16 mouse cellular contexts compared by ENCODE assay signal in genomic region chr2:168642187-168642586, GRCm38 (mm10). TPM values are rescaled to one million over a fixed set of nuclear protein-coding genes. Genes with fewer than 3 reads are reported as not detected.
DNase-seq lines count a peak whose midpoint lies in the region; ATAC-seq lines count a peak whose summit lies in the region.
"Had no signal": no experiment of that assay in that cellular context is flagged by ENCODE, and none has a peak within 500 bp of the region (broad histone marks: within the 10 kb centered on the region; RNA-seq: fewer than 3 reads in every experiment).

No protein-coding gene starts in this region.

- peak; percentile 71 for DNase-seq in forebrain, embryonic 14.5 days (ENCODE audit: low spot score)
- no peak for DNase-seq in cerebellum, adult 8-10 months
- DNase-seq in urinary bladder, postnatal 4 days (ENCODE audit: low spot score in 2 of 2) = no peak
- DNase-seq in cerebellum, postnatal 36 days = no peak
- DNase-seq: adrenal gland, adult 8-10 months; cerebellum, adult 9-10 months; embryo, embryonic 11 days; heart, adult 18-20 months; lung, postnatal 14 days had no signal

- peaks cover 24% of the 10 kb centered on the region for H3K4me1 ChIP-seq in embryonic facial prominence, embryonic 13.5 days
- H3K4me1 ChIP-seq in forebrain, embryonic 14.5 days (ENCODE audit: control insufficient read depth, insufficient read depth, low read length) = no peaks in the 10 kb centered on the region
- H3K4me1 ChIP-seq in hindbrain, embryonic 15.5 days (replicated peaks) = no peaks in the 10 kb centered on the region
- H3K4me1 ChIP-seq in midbrain, embryonic 16.5 days (ENCODE audit: control insufficient read depth, insufficient read depth, low read length) = peaks cover 3% of the 10 kb centered on the region; the same call in 1 of the 2 replicates

- WGBS in embryonic facial prominence, embryonic 13.5 days = 64% methylated on average over 11 of the region's 11 CpGs
- 15% methylated on average over 11 of the region's 11 CpGs for WGBS in forebrain, embryonic 14.5 days
- 47% methylated on average over 11 of the region's 11 CpGs for WGBS in hindbrain, embryonic 15.5 days
- WGBS in midbrain, embryonic 16.5 days = 19% methylated on average over 11 of the region's 11 CpGs

- H3K9ac ChIP-seq in embryonic facial prominence, embryonic 13.5 days = no peak overlapping the region
- H3K9ac ChIP-seq in forebrain, embryonic 14.5 days (ENCODE audit: low read length) = no peak overlapping the region
- H3K9ac ChIP-seq in hindbrain, embryonic 15.5 days = no peak overlapping the region
- no peak overlapping the region for H3K9ac ChIP-seq in midbrain, embryonic 16.5 days (ENCODE audit: low read depth, low read length)
- H3K9ac ChIP-seq: limb, embryonic 12.5 days; liver, embryonic 14.5 days; neural tube, embryonic 12.5 days had no signal

- no peaks in the 10 kb centered on the region for H3K9me3 ChIP-seq in embryonic facial prominence, embryonic 13.5 days
- H3K9me3 ChIP-seq in forebrain, embryonic 14.5 days (replicated peaks; ENCODE audit: control insufficient read depth, low read length) = no peaks in the 10 kb centered on the region
- no peaks in the 10 kb centered on the region for H3K9me3 ChIP-seq in hindbrain, embryonic 15.5 days
- no peaks in the 10 kb centered on the region for H3K9me3 ChIP-seq in midbrain, embryonic 16.5 days (replicated peaks; ENCODE audit: control insufficient read depth, low read length, poor library complexity, severe bottlenecking)
- H3K9me3 ChIP-seq: limb, embryonic 12.5 days; neural tube, embryonic 12.5 days had no signal

- H3K27ac ChIP-seq in embryonic facial prominence, embryonic 13.5 days = 0 out of 2 replicates have a peak overlapping the region, but pooled peaks have one; percentile 4
- H3K27ac ChIP-seq in forebrain, embryonic 14.5 days (ENCODE audit: low read depth, low read length) = peak overlapping the region; percentile 60; the same call in 1 of the 2 replicates
- H3K27ac ChIP-seq in hindbrain, embryonic 15.5 days (replicated peaks) = 0 out of 2 replicates have a peak overlapping the region, but pooled peaks have one; percentile 9
- H3K27ac ChIP-seq in midbrain, embryonic 16.5 days (ENCODE audit: low read length) = no peak overlapping the region; the same call in 1 of the 2 replicates
- H3K27ac ChIP-seq: limb, embryonic 12.5 days; liver, embryonic 14.5 days; neural tube, embryonic 12.5 days had no signal

- H3K4me3 ChIP-seq in embryonic facial prominence, embryonic 13.5 days = no peak overlapping the region
- H3K4me3 ChIP-seq in forebrain, embryonic 14.5 days (ENCODE audit: low read depth, low read length) = no peak overlapping the region
- H3K4me3 ChIP-seq in hindbrain, embryonic 15.5 days = no peak overlapping the region
- H3K4me3 ChIP-seq in midbrain, embryonic 16.5 days (ENCODE audit: low read depth, low read length) = no peak overlapping the region
- H3K4me3 ChIP-seq: erythroblast, embryonic 14.5 days; limb, embryonic 12.5 days; neural tube, embryonic 12.5 days had no signal

- peaks cover 58% of the 10 kb centered on the region for H3K36me3 ChIP-seq in embryonic facial prominence, embryonic 13.5 days
- H3K36me3 ChIP-seq in forebrain, embryonic 14.5 days (ENCODE audit: control insufficient read depth, insufficient read depth, low read length) = peaks cover 63% of the 10 kb centered on the region
- peaks cover 69% of the 10 kb centered on the region for H3K36me3 ChIP-seq in hindbrain, embryonic 15.5 days
- peaks cover 37% of the 10 kb centered on the region for H3K36me3 ChIP-seq in midbrain, embryonic 16.5 days (ENCODE audit: control insufficient read depth, insufficient read depth, low read length)

- ATAC-seq in embryonic facial prominence, embryonic 13.5 days (ENCODE audit: insufficient number of reproducible peaks, insufficient read depth, low FRiP score, low TSS enrichment, low read depth) = no peak
- peak; percentile 71 for ATAC-seq in forebrain, embryonic 14.5 days
- peak; percentile 47; the same call in 1 of the 2 replicates for ATAC-seq in hindbrain, embryonic 15.5 days (ENCODE audit: low FRiP score, low read depth)
- peak; percentile 53; the same call in 1 of the 2 replicates for ATAC-seq in midbrain, embryonic 16.5 days

- no peaks in the 10 kb centered on the region; the same call in 1 of the 2 replicates for H3K27me3 ChIP-seq in embryonic facial prominence, embryonic 13.5 days
- no peaks in the 10 kb centered on the region for H3K27me3 ChIP-seq in forebrain, embryonic 14.5 days (replicated peaks; ENCODE audit: control insufficient read depth, insufficient read depth, low read length)
- H3K27me3 ChIP-seq in hindbrain, embryonic 15.5 days = no peaks in the 10 kb centered on the region
- H3K27me3 ChIP-seq in midbrain, embryonic 16.5 days (ENCODE audit: control insufficient read depth, insufficient read depth, low read depth, low read length) = no peaks in the 10 kb centered on the region
- H3K27me3 ChIP-seq: neural tube, embryonic 12.5 days had no signal

- H3K4me2 ChIP-seq in embryonic facial prominence, embryonic 13.5 days = no peak overlapping the region
- H3K4me2 ChIP-seq in forebrain, embryonic 14.5 days (ENCODE audit: low read length) = no peak overlapping the region
- H3K4me2 ChIP-seq in hindbrain, embryonic 15.5 days = no peak overlapping the region
- no peak overlapping the region for H3K4me2 ChIP-seq in midbrain, embryonic 16.5 days (ENCODE audit: low read length)
- H3K4me2 ChIP-seq: limb, embryonic 12.5 days; neural tube, embryonic 12.5 days had no signal

RNA-seq across cellular contexts. Expression of gene Nfatc2, which starts 40.7 kb away (rescaled TPM):
- 4.9 and 5.9 TPM in 2 replicates for polyA plus RNA-seq in embryonic facial prominence, embryonic 13.5 days (2015; fragmentation: Nextera tagmentation; extraction: Ambion mirVana)
- 1.2 and 1.4 TPM in 2 replicates for polyA plus RNA-seq in forebrain, embryonic 14.5 days (2014; fragmentation: Nextera tagmentation; extraction: Ambion mirVana)
- polyA plus RNA-seq in hindbrain, embryonic 15.5 days (2015; fragmentation: Nextera tagmentation; extraction: Ambion mirVana) = 3.8 and 4.6 TPM in 2 replicates
- polyA plus RNA-seq in midbrain, embryonic 16.5 days (2015; fragmentation: Nextera tagmentation; extraction: Ambion mirVana) = 3.8 and 4.5 TPM in 2 replicates
- polyA plus RNA-seq: erythroblast, embryonic 14.5 days had no signal
